Mouse (Mus musculus): Measurements from ENCODE around the gene Plg. TPM values are rescaled to one million over a fixed set of nuclear protein-coding genes. Genes with fewer than 3 reads are reported as not detected.

Gene Plg
- total and polyA plus RNA-seq, 3 experiments = 0.04 TPM; not detected in 2

DNA sequence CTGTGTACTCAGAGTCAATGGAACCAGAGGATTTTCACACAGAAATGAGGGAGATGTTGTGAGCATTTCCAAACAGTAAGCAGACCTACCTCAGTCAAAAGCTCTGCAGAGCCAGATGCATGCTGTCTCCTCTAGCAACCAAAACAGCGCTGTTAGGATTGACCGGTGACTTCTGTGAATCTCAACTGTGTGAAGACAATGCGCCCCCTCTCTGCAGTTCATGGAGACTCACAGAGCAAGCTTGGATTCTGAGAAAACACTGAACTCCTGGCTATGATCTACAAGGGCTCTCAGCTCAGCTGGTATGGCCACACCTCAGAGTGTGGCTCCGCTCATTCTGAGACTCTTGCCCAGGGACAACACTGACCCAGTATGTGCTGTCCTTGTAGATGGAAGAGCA, 72.8 kb downstream of the Plg start:
- H3K4me1 ChIP-seq (ENCODE audit: control insufficient read depth, insufficient read depth, low read length) = peaks cover 2% of the 10 kb centered on the region
- 48% methylated on average over 4 of the region's 4 CpGs for WGBS
- TF ChIP-seq CTCF (IDR thresholded peaks at IDR 0.05) (peak; percentile 44), EP300 (IDR thresholded peaks at IDR 0.05; ENCODE audit: insufficient read depth, low read depth, low read length) (no peak), POLR2A (IDR thresholded peaks at IDR 0.05; ENCODE audit: insufficient read depth, low read depth, low read length) (no peak)
- no peaks in the 10 kb centered on the region for H3K27me3 ChIP-seq (ENCODE audit: control insufficient read depth, insufficient read depth, low read length)
- intact Hi-C loops (cut with DNase I) = no loop called here
- H3K36me3 ChIP-seq (ENCODE audit: control insufficient read depth, insufficient read depth, low read length) = no peaks in the 10 kb centered on the region
- DNase-seq = no peak
- H3K79me2 ChIP-seq (replicated peaks; ENCODE audit: control insufficient read depth, insufficient read depth, low read length) = no peaks in the 10 kb centered on the region
- no peak overlapping the region for H3K4me3 ChIP-seq
- H3K9ac ChIP-seq (ENCODE audit: low read depth, low read length) = no peak overlapping the region
- no peak overlapping the region for H3K27ac ChIP-seq

- H3K27me3 ChIP-seq (ENCODE audit: control insufficient read depth, insufficient read depth, low read length) = no peaks in the 10 kb centered on the region
- no peak for DNase-seq
- TF ChIP-seq EP300 (IDR thresholded peaks at IDR 0.05; ENCODE audit: insufficient read depth, low read depth, low read length) (no peak), CTCF (IDR thresholded peaks at IDR 0.05) (no peak), POLR2A (IDR thresholded peaks at IDR 0.05; ENCODE audit: insufficient read depth, low read depth, low read length) (no peak)
Measured at GRCm38 (mm10) chr17:12452862-12453531, 74.6 kb downstream of the Plg start.

GRCm38 (mm10) chr17:12453691-12454090, 75.3 kb downstream of the Plg start:
- WGBS = 52% methylated on average over 6 of the region's 6 CpGs
- H3K27ac ChIP-seq = no peak overlapping the region
- peaks cover 2% of the 10 kb centered on the region for H3K4me1 ChIP-seq (ENCODE audit: control insufficient read depth, insufficient read depth, low read length)
- intact Hi-C loops (cut with DNase I) = loop anchor here (2.0 kb wide), 1 partner anchor 37 kb away; no protein-coding TSS in a partner anchor
- TF ChIP-seq EP300 (IDR thresholded peaks at IDR 0.05; ENCODE audit: insufficient read depth, low read depth, low read length) = no peak
- no peak for TF ChIP-seq CTCF (IDR thresholded peaks at IDR 0.05)
- no peak for TF ChIP-seq POLR2A (IDR thresholded peaks at IDR 0.05; ENCODE audit: insufficient read depth, low read depth, low read length)
- no peaks in the 10 kb centered on the region for H3K79me2 ChIP-seq (replicated peaks; ENCODE audit: control insufficient read depth, insufficient read depth, low read length)
- no peak overlapping the region for H3K4me3 ChIP-seq
- no peak overlapping the region for H3K9ac ChIP-seq (ENCODE audit: low read depth, low read length)
- H3K36me3 ChIP-seq (ENCODE audit: control insufficient read depth, insufficient read depth, low read length) = no peaks in the 10 kb centered on the region
- DNase-seq = no peak
- no peaks in the 10 kb centered on the region for H3K27me3 ChIP-seq (ENCODE audit: control insufficient read depth, insufficient read depth, low read length)

More at GRCm38 (mm10) chr17:12452862-12453531, 74.6 kb downstream of the Plg start:
- Histone ChIP-seq H3K4me3 (no peak overlapping the region), H3K27ac (no peak overlapping the region), H3K4me1 (ENCODE audit: control insufficient read depth, insufficient read depth, low read length) (peaks cover 2% of the 10 kb centered on the region), H3K9ac (ENCODE audit: low read depth, low read length) (no peak overlapping the region), H3K79me2 (replicated peaks; ENCODE audit: control insufficient read depth, insufficient read depth, low read length) (no peaks in the 10 kb centered on the region), H3K36me3 (ENCODE audit: control insufficient read depth, insufficient read depth, low read length) (no peaks in the 10 kb centered on the region)
- intact Hi-C loops (cut with DNase I) = no loop called here
- WGBS = 75% methylated on average over 11 of the region's 11 CpGs

DNA sequence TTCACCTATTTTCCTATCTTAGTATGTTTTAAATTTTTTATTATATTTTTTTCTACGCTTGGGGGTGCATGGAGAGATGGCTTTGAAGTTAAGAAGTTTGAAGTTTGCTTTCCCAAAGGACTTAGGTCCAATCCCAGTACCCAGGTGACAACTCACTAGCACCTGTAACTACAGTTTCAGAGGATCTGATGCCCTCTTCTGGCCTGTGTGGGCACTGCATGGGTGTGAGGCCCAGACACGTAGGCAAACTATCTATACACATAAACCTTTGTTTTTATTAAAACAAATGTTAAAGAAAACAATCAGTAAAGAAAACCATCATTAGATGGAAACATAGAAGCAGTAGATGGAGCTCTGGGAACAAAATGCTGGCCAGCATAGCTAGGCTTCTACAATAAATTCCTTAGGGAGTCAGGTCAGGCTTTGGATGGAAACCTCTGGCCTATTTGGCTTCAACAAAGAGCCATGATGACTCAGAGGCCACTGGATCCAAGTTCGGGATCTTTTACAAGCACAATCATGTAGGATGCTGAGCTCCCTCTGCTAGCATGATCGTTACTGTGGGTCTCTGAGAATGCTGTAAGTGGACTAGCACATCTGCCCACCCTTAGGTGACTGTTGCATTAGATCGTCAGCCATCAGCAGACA, 76.9 kb downstream of the Plg start:
- intact Hi-C loops (cut with DNase I) = loop anchor here (2.0 kb wide), 1 partner anchor 38 kb away; no protein-coding TSS in a partner anchor
- no peaks in the 10 kb centered on the region for H3K79me2 ChIP-seq (replicated peaks; ENCODE audit: control insufficient read depth, insufficient read depth, low read length)

GRCm38 (mm10) chr17:12461168-12461567, 82.8 kb downstream of the Plg start:
- no peaks in the 10 kb centered on the region for H3K79me2 ChIP-seq (replicated peaks; ENCODE audit: control insufficient read depth, insufficient read depth, low read length)
- H3K36me3 ChIP-seq (ENCODE audit: control insufficient read depth, insufficient read depth, low read length) = no peaks in the 10 kb centered on the region
- H3K27me3 ChIP-seq (ENCODE audit: control insufficient read depth, insufficient read depth, low read length) = no peaks in the 10 kb centered on the region
- H3K9ac ChIP-seq (ENCODE audit: low read depth, low read length) = no peak overlapping the region
- intact Hi-C loops (cut with DNase I) = no loop called here
- H3K27ac ChIP-seq = no peak overlapping the region
- DNase-seq = no peak
- TF ChIP-seq POLR2A (IDR thresholded peaks at IDR 0.05; ENCODE audit: insufficient read depth, low read depth, low read length) (no peak), CTCF (IDR thresholded peaks at IDR 0.05) (peak; percentile 41)
- H3K4me1 ChIP-seq (ENCODE audit: control insufficient read depth, insufficient read depth, low read length) = no peaks in the 10 kb centered on the region
- no peak overlapping the region for H3K4me3 ChIP-seq

More for the DNA sequence above, 76.9 kb downstream of the Plg start:
- Histone ChIP-seq H3K4me1 (ENCODE audit: control insufficient read depth, insufficient read depth, low read length) (peaks cover 2% of the 10 kb centered on the region), H3K27me3 (ENCODE audit: control insufficient read depth, insufficient read depth, low read length) (no peaks in the 10 kb centered on the region), H3K4me3 (no peak overlapping the region), H3K9ac (ENCODE audit: low read depth, low read length) (no peak overlapping the region), H3K36me3 (ENCODE audit: control insufficient read depth, insufficient read depth, low read length) (no peaks in the 10 kb centered on the region), H3K27ac (no peak overlapping the region)
- TF ChIP-seq EP300 (IDR thresholded peaks at IDR 0.05; ENCODE audit: insufficient read depth, low read depth, low read length) (no peak), POLR2A (IDR thresholded peaks at IDR 0.05; ENCODE audit: insufficient read depth, low read depth, low read length) (no peak), CTCF (IDR thresholded peaks at IDR 0.05) (peak; percentile 74)
- WGBS = 63% methylated on average over 5 of the region's 5 CpGs
- DNase-seq = peak; percentile 54 to 57

DNA sequence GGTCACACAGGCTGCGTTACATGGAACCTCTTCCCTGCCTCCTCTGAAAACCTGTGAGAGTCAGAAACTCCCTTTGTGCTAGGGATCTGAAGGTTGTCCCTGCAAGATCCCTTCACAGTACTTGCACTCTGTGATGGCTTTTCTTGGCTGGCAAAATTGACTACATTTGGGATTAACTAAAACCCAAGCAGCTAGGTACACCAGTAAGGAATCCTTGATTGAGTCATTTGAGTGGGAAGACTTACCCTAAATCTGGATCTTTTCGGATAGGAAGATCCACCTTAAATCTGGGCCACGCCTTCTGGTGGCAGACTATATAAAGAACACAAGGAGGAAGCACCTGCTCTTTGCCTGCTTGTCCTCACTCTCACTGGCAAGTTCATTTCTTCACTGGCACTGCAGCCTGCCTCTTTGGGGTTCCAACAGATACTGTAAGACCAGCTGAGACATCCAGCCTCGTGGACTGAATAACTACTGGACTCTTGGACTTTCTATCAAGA, 88.1 kb downstream of the Plg start:
- Histone ChIP-seq H3K27ac (no peak overlapping the region), H3K9ac (ENCODE audit: low read depth, low read length) (no peak overlapping the region), H3K27me3 (ENCODE audit: control insufficient read depth, insufficient read depth, low read length) (no peaks in the 10 kb centered on the region), H3K36me3 (ENCODE audit: control insufficient read depth, insufficient read depth, low read length) (no peaks in the 10 kb centered on the region), H3K4me3 (no peak overlapping the region), H3K79me2 (replicated peaks; ENCODE audit: control insufficient read depth, insufficient read depth, low read length) (no peaks in the 10 kb centered on the region), H3K4me1 (ENCODE audit: control insufficient read depth, insufficient read depth, low read length) (no peaks in the 10 kb centered on the region; the same call in 1 of the 2 replicates)
- 62% methylated on average over 4 of the region's 4 CpGs for WGBS
- no peak for DNase-seq
- no peak for TF ChIP-seq CTCF (IDR thresholded peaks at IDR 0.05)
- no peak for TF ChIP-seq EP300 (IDR thresholded peaks at IDR 0.05; ENCODE audit: insufficient read depth, low read depth, low read length)
- TF ChIP-seq POLR2A (IDR thresholded peaks at IDR 0.05; ENCODE audit: insufficient read depth, low read depth, low read length) = no peak
- intact Hi-C loops (cut with DNase I) = no loop called here

Data from heart, adult 2 months (tissue).